Comparison of ENCODE assay signal across 11 mouse cellular contexts in the genomic region with DNA sequence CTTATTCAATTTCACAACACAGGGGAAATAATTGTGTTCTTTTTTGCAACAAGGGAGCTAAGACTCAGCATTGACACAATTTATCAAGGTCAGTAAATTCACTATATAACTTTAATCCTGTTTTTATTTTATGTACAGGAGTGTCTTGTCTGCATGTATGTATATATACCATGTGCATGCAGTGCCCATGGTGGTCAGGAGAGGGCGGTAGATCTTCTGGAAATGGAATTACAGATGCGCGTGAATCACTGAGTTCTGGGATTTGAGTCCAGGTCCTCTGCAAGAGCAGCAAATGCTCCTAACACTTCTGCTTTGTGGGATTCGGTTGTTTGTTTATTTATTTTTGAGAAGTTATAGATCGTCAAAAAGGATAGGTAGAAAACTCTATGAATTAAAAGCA. TPM values are rescaled to one million over a fixed set of nuclear protein-coding genes. Genes with fewer than 3 reads are reported as not detected.
DNase-seq lines count a peak whose midpoint lies in the region; ATAC-seq and TF ChIP-seq lines count a peak whose summit lies in the region.
"Had no signal": no experiment of that assay in that cellular context is flagged by ENCODE, and none has a peak within 500 bp of the region (broad histone marks: within the 10 kb centered on the region; RNA-seq: fewer than 3 reads in every experiment).

No protein-coding gene starts in this region.

- no peak overlapping the region for H3K9ac ChIP-seq in hindbrain, postnatal 0 days (replicated peaks; ENCODE audit: low read length)
- H3K9ac ChIP-seq in hindbrain, embryonic 16.5 days (ENCODE audit: low read depth, low read length) = no peak overlapping the region
- no peak overlapping the region for H3K9ac ChIP-seq in stomach, postnatal 0 days (ENCODE audit: low read length)
- H3K9ac ChIP-seq: embryonic facial prominence, embryonic 13.5 days; heart, embryonic 12.5 days; intestine, embryonic 15.5 days; liver, embryonic 15.5 days had no signal

- no peaks in the 10 kb centered on the region for H3K36me3 ChIP-seq in hindbrain, postnatal 0 days (ENCODE audit: insufficient read depth, low read length)
- H3K36me3 ChIP-seq in hindbrain, embryonic 16.5 days (ENCODE audit: control insufficient read depth, insufficient read depth, low read length) = no peaks in the 10 kb centered on the region
- no peaks in the 10 kb centered on the region for H3K36me3 ChIP-seq in stomach, postnatal 0 days (ENCODE audit: control insufficient read depth, insufficient read depth, low read length)
- H3K36me3 ChIP-seq: embryonic facial prominence, embryonic 13.5 days; heart, embryonic 12.5 days; intestine, embryonic 15.5 days; liver, embryonic 15.5 days had no signal

- H3K4me2 ChIP-seq in hindbrain, postnatal 0 days (ENCODE audit: low read depth, low read length) = no peak overlapping the region
- H3K4me2 ChIP-seq in hindbrain, embryonic 16.5 days (ENCODE audit: low read length) = no peak overlapping the region
- H3K4me2 ChIP-seq in stomach, postnatal 0 days (replicated peaks; ENCODE audit: low read depth) = no peak overlapping the region
- H3K4me2 ChIP-seq: embryonic facial prominence, embryonic 13.5 days; heart, embryonic 12.5 days; intestine, embryonic 15.5 days; liver, embryonic 15.5 days had no signal

- H3K4me3 ChIP-seq in hindbrain, postnatal 0 days (ENCODE audit: low read length) = no peak overlapping the region
- H3K4me3 ChIP-seq in hindbrain, embryonic 16.5 days (ENCODE audit: low read length) = no peak overlapping the region
- H3K4me3 ChIP-seq in stomach, postnatal 0 days (ENCODE audit: low read depth, low read length) = no peak overlapping the region
- H3K4me3 ChIP-seq: embryonic facial prominence, embryonic 13.5 days; heart, embryonic 12.5 days; intestine, embryonic 15.5 days; liver, embryonic 15.5 days had no signal

- H3K27ac ChIP-seq in hindbrain, postnatal 0 days = no peak overlapping the region
- no peak overlapping the region for H3K27ac ChIP-seq in hindbrain, embryonic 16.5 days (ENCODE audit: low read depth, low read length)
- H3K27ac ChIP-seq in stomach, postnatal 0 days (replicated peaks) = no peak overlapping the region
- H3K27ac ChIP-seq: embryonic facial prominence, embryonic 13.5 days; intestine, embryonic 15.5 days; liver, embryonic 15.5 days had no signal

- no peaks in the 10 kb centered on the region for H3K27me3 ChIP-seq in hindbrain, postnatal 0 days (ENCODE audit: insufficient read depth, low read length)
- H3K27me3 ChIP-seq in hindbrain, embryonic 16.5 days (replicated peaks; ENCODE audit: control insufficient read depth, insufficient read depth, low read length) = no peaks in the 10 kb centered on the region
- H3K27me3 ChIP-seq in stomach, postnatal 0 days (ENCODE audit: control insufficient read depth, insufficient read depth, low read length) = no peaks in the 10 kb centered on the region
- H3K27me3 ChIP-seq: embryonic facial prominence, embryonic 13.5 days; heart, embryonic 12.5 days; intestine, embryonic 15.5 days had no signal

- TF ChIP-seq CTCF in hindbrain, postnatal 0 days (IDR thresholded peaks at IDR 0.05; ENCODE audit: low read depth) = peak; percentile 57
- peak; percentile 53 for TF ChIP-seq CTCF in stomach, postnatal 0 days (IDR thresholded peaks at IDR 0.05; ENCODE audit: low read depth)

- no peak for ATAC-seq in hindbrain, postnatal 0 days
- no peak for ATAC-seq in hindbrain, embryonic 16.5 days
- no peak for ATAC-seq in stomach, postnatal 0 days (ENCODE audit: low FRiP score, low TSS enrichment)
- ATAC-seq: intestine, embryonic 15.5 days had no signal

- TF ChIP-seq EP300 in stomach, postnatal 0 days (optimal IDR thresholded peaks at IDR 0.05) = no peak

- 89% methylated on average over 5 of the region's 5 CpGs for WGBS in hindbrain, postnatal 0 days
- 87% methylated on average over 5 of the region's 5 CpGs for WGBS in hindbrain, embryonic 16.5 days
- WGBS in stomach, postnatal 0 days = 86% methylated on average over 5 of the region's 5 CpGs

- peak; percentile 51 for DNase-seq in hindbrain, postnatal 0 days (ENCODE audit: low spot score)
- peak; percentile 55 for DNase-seq in right cerebral cortex, postnatal 14 days
- no peak for DNase-seq in right cerebral cortex, adult 2 months (ENCODE audit: low spot score in 2 of 2)
- DNase-seq in MEL-GATA-1-ER (ENCODE audit: extremely low read depth, low read depth) = peak; percentile 49
- DNase-seq in stomach, postnatal 0 days (ENCODE audit: low spot score) = no peak
- no peak for DNase-seq in adrenal gland, postnatal 14 days

- no peaks in the 10 kb centered on the region for H3K9me3 ChIP-seq in hindbrain, postnatal 0 days (ENCODE audit: low read length)
- no peaks in the 10 kb centered on the region for H3K9me3 ChIP-seq in hindbrain, embryonic 16.5 days (ENCODE audit: control insufficient read depth, low read length)
- H3K9me3 ChIP-seq in stomach, postnatal 0 days (ENCODE audit: control insufficient read depth, low read length) = no peaks in the 10 kb centered on the region
- H3K9me3 ChIP-seq: embryonic facial prominence, embryonic 13.5 days; heart, embryonic 12.5 days; intestine, embryonic 15.5 days; liver, embryonic 15.5 days had no signal

- peaks cover 20% of the 10 kb centered on the region; the same call in 1 of the 2 replicates for H3K4me1 ChIP-seq in hindbrain, postnatal 0 days (ENCODE audit: insufficient read depth, low read length)
- peaks cover 25% of the 10 kb centered on the region for H3K4me1 ChIP-seq in hindbrain, embryonic 16.5 days (ENCODE audit: control insufficient read depth, insufficient read depth, low read depth, low read length)
- H3K4me1 ChIP-seq in stomach, postnatal 0 days (replicated peaks; ENCODE audit: control insufficient read depth, insufficient read depth) = no peaks in the 10 kb centered on the region

RNA-seq across cellular contexts. Expression of a gene that starts 37.8 kb away (rescaled TPM):
- total RNA-seq in hindbrain, postnatal 0 days (2014; rRNA removed) = 57.2 and 61.8 TPM in 2 replicates
- polyA plus RNA-seq in hindbrain, postnatal 0 days (2015; fragmentation: Nextera tagmentation; extraction: Ambion mirVana) = 463 and 467 TPM in 2 replicates
- 433 and 435 TPM in 2 replicates for polyA plus RNA-seq in hindbrain, embryonic 16.5 days (2015; fragmentation: Nextera tagmentation; extraction: Ambion mirVana)
- polyA plus RNA-seq in stomach, postnatal 0 days (2015; fragmentation: Nextera tagmentation; extraction: Ambion mirVana) = 868 and 874 TPM in 2 replicates
- 176 and 193 TPM in 2 replicates for total RNA-seq in adrenal gland, postnatal 14 days (2021)

Comparison
In these comparisons a context has a peak if more than half of its experiments do, and no peak if none do; other contexts are left out.
1. DNase-seq: peak in hindbrain, postnatal 0 days (single experiment), right cerebral cortex, postnatal 14 days (single experiment) and MEL-GATA-1-ER (single experiment); none in right cerebral cortex, adult 2 months (0 of 2), stomach, postnatal 0 days (single experiment) and adrenal gland, postnatal 14 days (single experiment).